Mouse (Mus musculus) thymus, postnatal 14 days (tissue): Measurements from ENCODE around the gene Slc25a27.
A peak's percentile ranks its signal among the peaks of the same experiment; 100 is the strongest.

Source experiments
- DNase-seq: peaks from one replicate; pipeline ENCODE4 v3.0.0; 2021

Gene Slc25a27

GRCm38 (mm10) chr17:43645136-43645535, 21.9 kb downstream of the Slc25a27 start:
- DNase-seq: peak; percentile 50

- no peak for DNase-seq
These were observed 22.6 kb downstream of the Slc25a27 start for GRCm38 (mm10) chr17:43644375-43644774.

DNA sequence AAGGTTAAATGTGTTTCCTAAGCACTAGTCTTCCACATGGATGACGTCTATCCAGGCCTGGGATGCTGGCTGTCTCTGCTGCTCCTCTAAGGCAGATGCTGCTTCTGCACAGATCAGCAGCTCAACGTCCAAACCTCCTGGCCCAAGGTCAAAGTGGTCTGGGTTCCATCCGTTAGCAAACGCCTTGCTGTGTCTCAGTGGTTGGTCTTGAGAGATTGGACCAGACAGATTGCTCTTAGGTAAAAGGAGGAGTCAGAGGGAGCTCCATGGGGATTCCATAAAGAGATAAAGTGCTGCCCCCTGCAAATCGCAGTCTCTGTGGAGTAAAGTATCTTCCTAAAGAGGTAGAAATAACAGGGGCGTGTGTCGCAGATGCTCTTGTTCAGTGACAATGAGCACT, 23.8 kb downstream of the Slc25a27 start:
- no peak for DNase-seq

- no peak for DNase-seq
These were observed 26.2 kb downstream of the Slc25a27 start for GRCm38 (mm10) chr17:43640825-43641224.

GRCm38 (mm10) chr17:43637146-43637545, 29.9 kb downstream of the Slc25a27 start:
- no peak for DNase-seq

DNA sequence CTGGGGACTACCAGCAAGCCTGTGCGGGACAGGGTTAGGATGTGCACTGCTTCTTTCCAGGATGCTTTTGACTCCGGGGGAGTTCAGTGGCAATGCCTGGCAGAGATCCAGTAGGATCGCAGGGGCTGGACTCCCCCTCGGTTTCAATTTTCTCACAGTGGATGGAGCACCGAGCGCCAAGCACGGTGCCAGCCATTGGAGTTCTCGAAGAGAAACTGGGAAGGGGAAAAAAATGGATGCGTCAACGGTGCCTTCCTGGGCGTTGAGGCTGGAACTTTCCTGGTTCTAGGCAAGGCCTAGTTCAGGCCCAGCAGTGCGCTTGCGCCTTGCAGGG, 36.6 kb downstream of the Slc25a27 start:
- no peak for DNase-seq

DNA sequence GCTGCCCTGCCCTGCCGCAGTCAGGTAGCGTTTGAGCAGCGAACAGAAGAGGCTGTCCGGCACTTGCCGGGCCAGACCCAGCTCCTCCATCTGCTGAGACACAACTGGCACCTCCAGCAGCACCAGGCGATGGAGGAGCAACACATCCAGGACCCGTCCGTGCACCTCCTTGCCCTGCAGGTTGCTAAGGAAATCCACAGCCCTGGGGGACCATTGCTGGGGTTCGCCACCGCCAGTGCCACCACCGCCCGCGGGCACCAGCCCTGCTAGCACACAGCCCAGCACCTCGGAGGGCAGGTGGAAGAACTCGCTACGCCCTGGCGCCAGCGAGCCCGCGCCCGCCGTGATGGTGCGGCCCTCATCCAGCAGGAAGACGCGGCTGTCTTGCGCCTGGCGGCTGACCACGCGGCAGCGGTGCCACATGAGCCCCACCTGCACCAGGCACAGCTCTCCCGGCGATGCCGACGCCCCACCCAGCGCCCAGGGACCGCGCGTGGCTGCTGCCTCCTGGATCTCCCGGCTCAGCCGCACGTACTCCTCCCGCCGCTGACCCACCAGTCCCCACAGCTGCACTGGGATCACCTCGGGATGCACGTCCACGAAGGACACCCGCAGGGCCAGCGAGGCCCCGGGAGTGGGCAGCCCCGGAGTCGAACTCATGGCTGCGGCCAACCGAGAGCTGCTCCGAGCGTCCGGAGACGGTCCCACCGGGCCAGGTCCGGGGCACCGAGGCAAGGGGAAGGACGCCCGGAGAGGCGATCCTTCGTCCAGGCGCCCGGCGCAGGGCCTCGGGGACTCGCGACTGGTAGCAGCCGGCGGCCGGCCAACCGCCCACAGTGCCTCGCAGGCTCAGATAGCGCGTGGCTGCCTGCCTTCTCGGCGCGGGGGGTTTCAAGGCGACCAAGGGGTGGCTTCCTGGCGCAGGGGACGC, 37.3 kb downstream of the Slc25a27 start, which contains the start of gene Tdrd6:
Gene Tdrd6 (minus strand): TSS at position 804 of the 931 bp plus-strand sequence.
- no peak for DNase-seq

DNA sequence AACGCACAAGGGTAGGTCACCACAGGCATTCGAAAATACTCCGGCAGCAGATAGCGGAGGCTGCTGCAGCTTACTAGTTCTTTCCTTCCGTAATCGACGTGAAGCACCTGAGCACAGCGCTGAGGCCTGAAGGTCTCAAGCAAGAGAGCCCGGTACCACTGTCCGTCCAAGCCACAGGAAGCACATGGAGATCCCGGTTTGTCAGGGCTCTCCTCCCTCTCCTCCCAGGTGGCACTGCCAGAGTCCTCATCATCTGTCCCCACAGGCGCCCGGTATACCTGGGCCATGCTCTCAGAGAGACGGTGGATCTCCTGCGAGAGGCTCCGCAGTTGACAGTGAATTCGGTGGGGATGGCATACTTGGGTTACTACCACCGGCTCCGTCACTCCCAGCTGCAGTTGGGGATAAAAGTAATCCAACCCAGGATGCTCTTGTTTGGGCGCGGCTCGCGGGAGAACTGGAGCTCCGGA, 38.0 kb downstream of the Slc25a27 start:
- no peak for DNase-seq

GRCm38 (mm10) chr17:43628246-43628645, 38.8 kb downstream of the Slc25a27 start:
- no peak for DNase-seq

DNA sequence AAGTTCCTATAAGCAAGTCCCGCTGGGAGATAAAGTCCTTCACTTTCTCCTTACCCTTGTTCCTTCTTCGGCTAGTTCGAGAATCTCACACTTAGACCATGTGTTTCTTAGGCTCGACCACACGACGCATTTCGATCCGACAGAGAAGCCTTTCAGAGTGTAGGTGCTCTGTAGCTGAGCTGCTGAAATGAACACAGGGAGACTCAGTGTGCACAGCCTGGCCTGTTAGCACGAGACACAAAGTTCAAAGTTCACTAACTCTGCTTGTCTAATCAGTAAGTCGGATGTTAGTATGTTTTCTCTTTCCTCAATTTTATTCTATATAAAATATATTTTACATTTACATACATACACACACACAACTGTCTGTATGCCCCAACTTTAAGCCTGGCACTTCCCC, 44.9 kb downstream of the Slc25a27 start:
- no peak for DNase-seq

GRCm38 (mm10) chr17:43619156-43619555, 47.9 kb downstream of the Slc25a27 start:
- no peak for DNase-seq

GRCm38 (mm10) chr17:43612221-43612620, 54.8 kb downstream of the Slc25a27 start:
- DNase-seq: no peak

DNA sequence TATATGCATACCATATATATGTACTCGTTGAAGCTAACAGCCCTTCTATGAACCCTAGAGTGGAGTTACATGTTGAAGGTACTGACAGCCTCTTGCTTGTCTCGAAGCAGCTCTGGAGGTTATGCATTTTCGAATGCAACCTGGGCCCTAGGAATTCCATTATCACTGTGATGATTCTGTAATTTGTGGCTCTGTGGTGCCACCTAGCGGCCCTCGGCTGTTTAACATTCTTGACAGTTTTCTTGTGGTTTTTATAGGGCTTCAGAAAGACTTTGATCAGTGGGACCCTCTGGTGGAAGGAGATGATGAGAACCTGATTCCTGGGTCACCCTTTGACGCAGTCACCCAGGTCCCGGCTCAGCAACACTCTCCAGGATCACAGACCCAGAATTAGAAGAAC, 55.4 kb downstream of the Slc25a27 start:
- DNase-seq: peak; percentile 37

DNA sequence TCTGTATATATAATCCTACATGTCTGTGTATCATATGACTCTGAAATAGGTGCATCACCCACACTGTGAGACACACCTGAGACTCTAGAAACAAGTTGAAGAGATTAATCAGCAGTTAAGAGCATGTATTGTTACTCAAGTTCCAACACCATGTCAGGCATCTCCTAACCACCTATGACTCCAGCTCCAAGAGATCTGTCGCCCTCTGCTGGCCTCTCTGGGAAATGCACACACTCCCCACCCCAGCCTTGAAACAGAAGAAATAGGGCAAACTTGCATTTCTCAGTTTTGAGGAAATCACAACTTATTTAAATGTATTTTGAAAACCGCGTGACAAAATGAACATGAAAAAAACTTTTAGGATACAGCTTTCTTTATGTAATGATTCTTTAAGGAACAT, 60.3 kb downstream of the Slc25a27 start:
- peak; percentile 69 for DNase-seq

GRCm38 (mm10) chr17:43598706-43599105, 68.3 kb downstream of the Slc25a27 start:
- no peak for DNase-seq

DNA sequence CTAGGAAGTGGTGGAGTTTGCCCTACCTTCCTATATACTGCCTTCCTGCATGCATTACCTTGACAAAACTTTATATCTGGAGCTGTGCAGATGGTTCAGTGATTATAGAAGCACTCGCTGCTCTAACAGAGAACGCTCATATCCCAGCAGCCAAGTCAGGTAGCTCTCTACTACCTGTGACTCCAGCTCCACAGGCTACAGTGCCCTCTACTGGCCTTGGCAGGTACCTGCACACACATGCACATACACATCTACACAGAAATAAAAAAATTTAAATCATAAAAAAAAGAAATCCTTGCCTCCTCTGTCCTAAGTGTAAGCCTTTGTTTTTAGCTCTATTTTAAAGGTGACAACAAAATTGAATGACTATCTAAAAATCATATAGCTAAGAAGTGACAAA, 69.3 kb downstream of the Slc25a27 start:
- no peak for DNase-seq

DNA sequence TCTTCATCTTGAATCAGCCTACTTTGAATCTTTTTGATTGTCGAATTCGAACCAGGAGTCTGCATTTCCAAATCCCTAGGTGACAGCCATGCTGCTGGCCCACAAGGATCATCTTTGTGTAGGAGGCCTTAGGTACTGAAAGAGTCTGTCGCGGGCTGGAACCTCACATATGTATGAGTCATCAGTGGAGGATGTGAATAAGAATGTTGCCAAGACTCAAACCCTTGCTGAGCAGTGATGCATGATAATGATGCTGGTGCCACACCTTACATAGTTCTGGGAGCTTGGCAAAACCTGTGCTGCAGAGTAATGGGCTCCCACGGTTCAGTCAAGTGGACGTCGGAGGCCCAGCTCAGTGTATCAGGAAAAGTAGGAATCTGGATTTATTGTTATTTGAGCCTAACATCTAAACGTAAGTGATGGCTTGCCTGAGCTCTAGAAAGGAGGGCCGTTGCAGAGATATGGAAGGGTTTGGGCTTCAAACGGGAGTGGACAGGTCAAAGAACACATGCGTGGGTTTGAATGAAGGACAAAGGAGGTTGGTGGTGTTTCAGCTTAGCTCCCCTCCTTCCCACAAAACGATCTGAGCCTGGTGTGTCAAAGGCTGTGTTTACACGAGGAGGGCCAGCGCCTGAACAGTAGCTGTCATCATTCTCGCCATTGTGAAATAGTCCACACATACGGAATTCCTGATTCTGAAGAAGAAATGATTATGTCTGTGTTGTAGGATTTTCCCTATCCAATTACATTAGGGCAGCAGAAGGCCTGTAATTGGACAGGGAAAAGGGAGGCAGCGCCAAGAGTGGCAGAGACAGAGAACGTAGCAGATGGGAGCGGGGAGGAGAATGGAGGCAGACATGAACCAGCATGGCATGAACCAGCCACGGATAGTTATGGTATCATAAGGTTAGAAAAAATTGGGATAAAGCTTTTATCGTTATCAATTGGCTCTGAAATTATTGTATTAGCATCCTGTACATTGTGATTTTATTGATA, 74.4 kb downstream of the Slc25a27 start:
- no peak for DNase-seq
